Mouse (Mus musculus) kidney, adult 18-20 months (tissue): ENCODE data around the gene Fam135a.
"Not testable (repeated sequence)": the region's sequence is repeated elsewhere in the genome, so short reads cannot be mapped to it uniquely, and the experiment has no call there.

Experiments used
- DNase-seq: peaks from one replicate; pipeline ENCODE4 v3.0.0; 2021

Fam135a gene

GRCm38 (mm10) chr1:24066706-24067105 lies 33.4 kb downstream of the Fam135a start:
- DNase-seq, result no peak

- no peak for DNase-seq
Measured at GRCm38 (mm10) chr1:24055706-24056105, 44.4 kb downstream of the Fam135a start.

GRCm38 (mm10) chr1:24046730-24047510 lies 53.2 kb downstream of the Fam135a start:
- DNase-seq, result no peak

- DNase-seq, result no peak
Measured at GRCm38 (mm10) chr1:24045627-24046026, 54.5 kb downstream of the Fam135a start.

GRCm38 (mm10) chr1:24043007-24043406 lies 57.1 kb downstream of the Fam135a start:
- no peak for DNase-seq

GRCm38 (mm10) chr1:24033759-24034423 lies 66.2 kb downstream of the Fam135a start:
- DNase-seq, result no peak

- DNase-seq, result no peak
Measured at GRCm38 (mm10) chr1:24010821-24011220, 89.3 kb downstream of the Fam135a start.

GRCm38 (mm10) chr1:24010016-24010415 lies 90.1 kb downstream of the Fam135a start:
- no peak for DNase-seq

GRCm38 (mm10) chr1:24007621-24008020 lies 92.5 kb downstream of the Fam135a start:
- DNase-seq, result no peak

- peak; percentile 94 for DNase-seq
Measured at GRCm38 (mm10) chr1:24005070-24005804, 94.9 kb downstream of the Fam135a start, which contains the start of gene Sdhaf4. Sdhaf4 (minus strand) TSS chr1:24005656.

GRCm38 (mm10) chr1:23999318-23999717 lies 100.8 kb downstream of the Fam135a start:
- DNase-seq, result no peak

- no peak for DNase-seq
Measured at GRCm38 (mm10) chr1:23998866-23999265, 101.3 kb downstream of the Fam135a start.

- no peak for DNase-seq
Measured at GRCm38 (mm10) chr1:23998120-23998810, 101.9 kb downstream of the Fam135a start.

- DNase-seq, result no peak
Measured at GRCm38 (mm10) chr1:23997493-23997892, 102.6 kb downstream of the Fam135a start.

- no peak for DNase-seq
Measured at GRCm38 (mm10) chr1:23995420-23995819, 104.7 kb downstream of the Fam135a start.

- DNase-seq, result no peak
Measured at GRCm38 (mm10) chr1:23983118-23983517, 117.0 kb downstream of the Fam135a start.

- no peak for DNase-seq
Measured at GRCm38 (mm10) chr1:23978281-23978680, 121.9 kb downstream of the Fam135a start.

GRCm38 (mm10) chr1:23971159-23971558 lies 129.0 kb downstream of the Fam135a start:
- DNase-seq, result not testable (repeated sequence)

GRCm38 (mm10) chr1:23968027-23968725 lies 132.0 kb downstream of the Fam135a start:
- DNase-seq, result no peak

GRCm38 (mm10) chr1:23966226-23966625 lies 133.9 kb downstream of the Fam135a start:
- no peak for DNase-seq
